Mouse (Mus musculus): ENCODE measurements around the gene Zeb2. TPM values are rescaled to one million over a fixed set of nuclear protein-coding genes. Genes with fewer than 3 reads are reported as not detected.

Zeb2 gene
- total RNA-seq, 2 experiments from 2014 or later = 129 to 138 TPM

GRCm38 (mm10) chr2:44981646-44982045 lies 135.5 kb downstream of the Zeb2 start:
- no peak for DNase-seq

GRCm38 (mm10) chr2:44979042-44979721 lies 138.0 kb downstream of the Zeb2 start:
- no peak for DNase-seq

GRCm38 (mm10) chr2:44978038-44978437 lies 139.2 kb downstream of the Zeb2 start:
- DNase-seq = no peak

- DNase-seq = no peak
Measured at GRCm38 (mm10) chr2:44977556-44977955, 139.6 kb downstream of the Zeb2 start.

GRCm38 (mm10) chr2:44977051-44977450 lies 140.1 kb downstream of the Zeb2 start:
- peak; percentile 27 for DNase-seq

GRCm38 (mm10) chr2:44976484-44976883 lies 140.7 kb downstream of the Zeb2 start:
- DNase-seq = no peak

GRCm38 (mm10) chr2:44973828-44974227 lies 143.4 kb downstream of the Zeb2 start:
- DNase-seq = no peak

- no peak for DNase-seq
Measured at GRCm38 (mm10) chr2:44970087-44970646, 147.0 kb downstream of the Zeb2 start.

- DNase-seq = no peak
Measured at GRCm38 (mm10) chr2:44969640-44970039, 147.6 kb downstream of the Zeb2 start.

- DNase-seq = peak; percentile 83
Measured at GRCm38 (mm10) chr2:44969226-44969625, 148.0 kb downstream of the Zeb2 start.

GRCm38 (mm10) chr2:44965834-44966555 lies 151.2 kb downstream of the Zeb2 start:
- DNase-seq = no peak

- no peak for DNase-seq
Measured at GRCm38 (mm10) chr2:44962620-44963019, 154.6 kb downstream of the Zeb2 start.

- DNase-seq = no peak
Measured at GRCm38 (mm10) chr2:44961192-44961591, 156.0 kb downstream of the Zeb2 start.

- no peak for DNase-seq
Measured at GRCm38 (mm10) chr2:44960561-44960960, 156.6 kb downstream of the Zeb2 start.

- no peak for DNase-seq
Measured at GRCm38 (mm10) chr2:44957329-44957797, 159.8 kb downstream of the Zeb2 start.

GRCm38 (mm10) chr2:44956232-44956631 lies 161.0 kb downstream of the Zeb2 start:
- DNase-seq = no peak

GRCm38 (mm10) chr2:44955506-44955905 lies 161.7 kb downstream of the Zeb2 start:
- DNase-seq = no peak

GRCm38 (mm10) chr2:44954180-44954579 lies 163.0 kb downstream of the Zeb2 start:
- no peak for DNase-seq

- DNase-seq = peak; percentile 56
Measured at GRCm38 (mm10) chr2:44952830-44953422, 164.3 kb downstream of the Zeb2 start.

- DNase-seq = no peak
Measured at GRCm38 (mm10) chr2:44951651-44952213, 165.5 kb downstream of the Zeb2 start.

GRCm38 (mm10) chr2:44944689-44945088 lies 172.5 kb downstream of the Zeb2 start:
- DNase-seq = no peak
